Mouse (Mus musculus): ENCODE data around the gene Cavin1. TPM values are rescaled to one million over a fixed set of nuclear protein-coding genes. Genes with fewer than 3 reads are reported as not detected.
"Not testable (repeated sequence)": the region's sequence is repeated elsewhere in the genome, so short reads cannot be mapped to it uniquely, and the experiment has no call there.

The Cavin1 gene
- polyA plus RNA-seq (2012; rRNA removed): 235 and 240 TPM in 2 replicates

GRCm38 (mm10) chr11:100970557-100970937 is at the start of gene Cavin1:
Gene Cavin1, minus strand, starts transcription at chr11:100970887.
- no peak for DNase-seq (ENCODE audit: low read depth)

DNA sequence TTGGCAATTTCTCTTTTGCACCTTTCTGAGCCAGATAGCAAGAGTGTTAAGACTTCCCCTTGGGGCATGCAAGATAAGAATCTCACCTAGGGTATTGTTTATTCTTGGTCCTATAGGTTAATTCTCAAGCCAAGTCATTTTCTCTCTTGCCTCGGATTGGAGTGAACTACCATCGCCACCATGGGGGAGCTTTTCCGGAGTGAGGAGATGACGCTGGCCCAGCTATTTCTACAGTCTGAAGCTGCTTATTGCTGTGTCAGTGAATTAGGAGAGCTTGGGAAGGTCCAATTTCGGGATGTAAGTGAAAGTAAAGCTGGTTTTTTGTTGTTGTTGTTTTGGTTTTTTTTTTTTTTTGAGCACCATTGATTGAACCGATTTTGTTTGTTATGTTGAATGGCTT is 41.0 kb upstream of the Cavin1 start:
- no peak for DNase-seq (ENCODE audit: low read depth)

GRCm38 (mm10) chr11:101009888-101010784 is 39.4 kb upstream of the Cavin1 start:
- no peak for DNase-seq (ENCODE audit: low read depth)

DNA sequence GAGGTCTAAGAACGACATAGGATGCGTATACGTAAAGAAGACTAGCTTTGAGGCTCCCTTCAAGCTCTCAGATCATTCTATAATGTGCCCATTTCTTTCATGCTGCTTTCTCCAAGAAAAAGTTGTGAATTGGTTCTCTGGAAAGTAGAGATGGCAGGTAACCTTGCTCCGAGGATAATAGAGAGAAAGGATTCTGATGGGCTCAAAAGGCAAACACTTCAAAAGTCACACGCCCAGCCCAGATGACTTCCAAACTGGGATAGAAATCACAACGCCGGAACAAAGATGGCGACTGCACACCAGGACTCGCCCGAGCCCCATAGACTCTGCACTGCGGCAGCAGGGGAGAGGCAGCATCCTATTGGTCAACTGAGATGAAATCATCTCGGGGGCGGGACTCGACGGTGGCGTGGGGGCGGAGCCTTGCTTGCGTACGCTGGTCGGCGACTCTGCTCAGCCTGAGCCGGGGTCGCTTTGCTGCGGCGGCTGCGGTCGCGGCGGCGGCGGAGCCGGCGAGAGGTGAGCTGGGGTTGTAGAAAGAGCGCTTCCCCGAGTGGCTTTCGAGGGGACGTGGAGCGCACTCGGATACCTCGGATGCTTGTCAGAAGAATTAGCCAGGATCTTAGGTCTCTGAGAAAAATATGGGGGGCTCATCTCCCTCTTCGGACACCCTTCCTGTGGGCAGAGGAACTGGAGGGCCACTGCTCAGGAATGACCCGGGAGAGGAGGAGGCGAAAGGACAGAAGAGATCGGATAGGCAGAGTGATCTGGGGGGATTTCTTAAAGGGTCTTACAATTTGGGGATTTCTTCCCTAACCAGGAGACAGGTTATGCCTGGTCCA is 38.6 kb upstream of the Cavin1 start, which contains the start of gene Atp6v0a1:
Gene Atp6v0a1, plus strand, starts transcription at position 407 of the 842 bp plus-strand sequence.
- DNase-seq (ENCODE audit: low read depth): no peak

GRCm38 (mm10) chr11:101008206-101009045 is 37.7 kb upstream of the Cavin1 start:
- DNase-seq (ENCODE audit: low read depth): no peak

GRCm38 (mm10) chr11:101003025-101003685 is 32.5 kb upstream of the Cavin1 start:
- no peak for DNase-seq (ENCODE audit: low read depth)

- DNase-seq (ENCODE audit: low read depth): not testable (repeated sequence)
Measured at GRCm38 (mm10) chr11:101001875-101002552, 31.3 kb upstream of the Cavin1 start.

- no peak for DNase-seq (ENCODE audit: low read depth)
Measured at GRCm38 (mm10) chr11:100999254-100999653, 28.6 kb upstream of the Cavin1 start.

GRCm38 (mm10) chr11:100998836-100999235 is 28.1 kb upstream of the Cavin1 start:
- no peak for DNase-seq (ENCODE audit: low read depth)

DNA sequence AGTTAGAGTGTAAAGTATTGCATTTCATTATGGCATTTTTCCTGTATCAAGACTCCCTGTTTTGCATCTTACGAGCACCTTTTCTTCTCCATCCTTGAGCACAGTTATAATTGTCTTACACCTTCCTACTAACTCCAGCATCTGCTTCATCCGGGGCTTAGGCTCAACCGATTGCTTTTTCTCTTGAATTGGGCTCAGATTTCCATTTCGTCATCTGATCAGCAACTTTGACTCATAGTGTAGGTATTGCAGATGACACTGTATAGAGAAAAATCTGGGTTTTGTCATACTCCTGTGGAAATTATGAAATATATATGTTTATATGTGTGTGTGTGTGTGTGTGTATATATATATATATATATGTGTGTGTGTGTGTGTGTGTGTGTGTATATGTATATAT is 25.8 kb upstream of the Cavin1 start:
- no peak for DNase-seq (ENCODE audit: low read depth)

- no peak for DNase-seq (ENCODE audit: low read depth)
Measured at GRCm38 (mm10) chr11:100994655-100995054, 24.0 kb upstream of the Cavin1 start.

DNA sequence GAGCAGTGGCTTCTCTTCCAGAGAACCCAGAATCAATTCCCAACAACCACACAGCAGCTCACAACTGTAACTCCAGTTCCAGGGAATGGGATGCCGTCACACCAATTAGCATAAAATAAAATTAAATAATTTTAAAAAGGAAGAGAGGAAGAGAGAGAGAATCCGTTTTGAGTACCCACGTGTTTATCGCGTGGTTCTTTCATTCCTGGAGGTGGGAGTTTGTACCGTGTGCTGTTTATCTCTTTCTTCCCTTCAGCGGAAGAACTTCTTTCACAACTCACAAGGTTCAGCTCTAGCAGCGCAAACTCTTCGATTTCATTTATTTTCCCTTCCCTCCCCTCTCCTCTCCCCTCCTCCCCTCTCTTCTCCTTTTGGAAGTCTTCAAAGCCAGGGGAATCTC is 23.5 kb upstream of the Cavin1 start:
- DNase-seq (ENCODE audit: low read depth): no peak

GRCm38 (mm10) chr11:100993437-100993836 is 22.8 kb upstream of the Cavin1 start:
- no peak for DNase-seq (ENCODE audit: low read depth)

DNA sequence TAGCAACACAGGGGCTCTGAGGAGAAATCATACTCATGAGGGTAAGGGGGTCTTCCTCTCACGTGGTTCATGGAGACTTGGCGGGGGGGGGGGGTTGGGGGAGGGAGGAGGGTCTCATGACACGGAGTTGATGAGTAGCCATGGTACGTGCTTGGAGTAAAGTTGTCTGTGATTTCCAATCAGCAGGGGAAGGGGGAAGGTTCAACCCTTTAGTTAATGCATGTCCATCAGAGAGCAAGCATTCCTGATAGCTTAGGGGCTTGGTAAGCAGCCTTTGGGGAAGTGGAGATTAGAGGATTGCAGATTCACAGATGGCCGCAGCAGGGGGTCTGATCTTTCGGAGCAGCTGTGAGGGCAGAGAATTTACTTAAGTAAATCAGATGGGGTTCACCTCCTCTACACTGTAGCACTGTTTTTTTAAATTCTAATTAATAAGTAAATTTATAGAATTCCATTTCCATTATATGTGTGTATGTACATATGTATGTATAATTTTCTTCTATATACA is 20.4 kb upstream of the Cavin1 start:
- no peak for DNase-seq (ENCODE audit: low read depth)

DNA sequence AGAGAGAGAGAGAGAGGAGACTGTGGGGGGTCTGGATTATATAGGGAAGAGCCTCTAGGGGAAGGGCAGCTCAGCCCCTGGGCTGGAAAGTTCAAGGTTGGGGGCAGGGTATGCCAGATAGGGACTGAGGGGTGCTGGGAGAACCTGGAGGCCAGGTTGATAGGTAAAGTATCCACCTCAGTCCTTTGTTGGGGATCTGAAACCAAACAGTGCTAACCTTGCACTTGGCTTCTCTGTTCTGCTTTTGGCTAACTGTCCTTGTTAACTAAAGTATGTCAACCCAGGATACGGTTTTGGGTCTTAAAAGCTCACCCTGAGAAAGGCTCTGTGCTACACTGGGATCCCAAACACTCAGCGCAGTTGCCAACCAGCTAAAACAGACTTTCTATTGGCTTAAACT is 19.0 kb upstream of the Cavin1 start:
- DNase-seq (ENCODE audit: low read depth): no peak

- no peak for DNase-seq (ENCODE audit: low read depth)
Measured at GRCm38 (mm10) chr11:100988674-100989073, 18.0 kb upstream of the Cavin1 start.

GRCm38 (mm10) chr11:100985607-100986006 is 14.9 kb upstream of the Cavin1 start:
- no peak for DNase-seq (ENCODE audit: low read depth)

DNA sequence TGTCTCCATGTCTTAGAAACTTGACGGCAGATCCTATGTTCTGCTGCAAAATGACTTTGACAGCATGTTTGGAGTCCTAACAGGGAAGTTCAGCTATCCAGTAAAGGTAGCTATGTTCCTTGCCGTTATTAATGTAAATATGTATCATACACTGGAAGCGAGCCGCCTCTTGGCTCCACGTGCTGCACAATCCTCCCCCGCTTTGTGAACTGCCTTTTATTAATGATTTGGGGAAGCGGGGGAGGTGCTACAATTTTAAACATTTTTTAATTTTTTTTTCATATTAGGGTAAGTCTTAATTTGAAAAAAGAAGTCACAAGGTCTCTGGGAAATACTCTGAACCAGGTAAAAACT is 13.1 kb upstream of the Cavin1 start:
- DNase-seq (ENCODE audit: low read depth): no peak

DNA sequence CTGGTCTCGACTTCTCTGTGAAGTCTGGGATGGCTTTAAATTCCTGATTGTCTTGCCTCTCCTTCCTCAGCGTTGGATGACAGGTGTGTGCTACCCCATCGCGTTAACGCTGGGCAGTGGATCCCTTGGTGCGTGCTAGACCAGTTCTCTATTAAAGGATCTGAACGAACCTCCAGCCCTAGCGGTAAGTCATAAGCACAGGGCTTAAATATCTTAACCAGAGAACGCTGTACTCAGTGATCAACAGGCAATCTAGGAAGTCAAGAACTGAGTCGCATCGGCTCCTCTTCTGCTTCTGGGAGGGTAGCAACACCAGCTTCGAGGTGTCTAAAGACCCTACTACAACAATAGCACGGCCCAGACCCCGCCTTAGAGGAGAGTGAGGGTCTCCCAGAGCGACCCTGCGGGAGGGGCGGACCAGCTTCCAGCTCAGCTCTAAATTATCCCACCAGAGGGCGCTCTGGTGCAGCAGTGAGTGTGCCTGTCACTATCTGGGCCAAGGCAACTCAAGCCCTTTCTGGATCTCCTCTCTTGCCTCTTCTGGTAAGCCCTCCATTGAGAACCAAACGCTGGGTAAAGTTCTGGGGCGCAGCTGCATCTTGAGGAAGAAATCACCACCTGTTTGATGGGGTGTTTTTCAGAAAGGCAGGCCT is 12.6 kb upstream of the Cavin1 start:
- no peak for DNase-seq (ENCODE audit: low read depth)

- DNase-seq (ENCODE audit: low read depth): no peak
Measured at GRCm38 (mm10) chr11:100982087-100982486, 11.4 kb upstream of the Cavin1 start.

Measured in gonadal fat pad, adult 2 months (tissue).